Mouse (Mus musculus): Measurements from ENCODE around the gene Usp30.

DNA sequence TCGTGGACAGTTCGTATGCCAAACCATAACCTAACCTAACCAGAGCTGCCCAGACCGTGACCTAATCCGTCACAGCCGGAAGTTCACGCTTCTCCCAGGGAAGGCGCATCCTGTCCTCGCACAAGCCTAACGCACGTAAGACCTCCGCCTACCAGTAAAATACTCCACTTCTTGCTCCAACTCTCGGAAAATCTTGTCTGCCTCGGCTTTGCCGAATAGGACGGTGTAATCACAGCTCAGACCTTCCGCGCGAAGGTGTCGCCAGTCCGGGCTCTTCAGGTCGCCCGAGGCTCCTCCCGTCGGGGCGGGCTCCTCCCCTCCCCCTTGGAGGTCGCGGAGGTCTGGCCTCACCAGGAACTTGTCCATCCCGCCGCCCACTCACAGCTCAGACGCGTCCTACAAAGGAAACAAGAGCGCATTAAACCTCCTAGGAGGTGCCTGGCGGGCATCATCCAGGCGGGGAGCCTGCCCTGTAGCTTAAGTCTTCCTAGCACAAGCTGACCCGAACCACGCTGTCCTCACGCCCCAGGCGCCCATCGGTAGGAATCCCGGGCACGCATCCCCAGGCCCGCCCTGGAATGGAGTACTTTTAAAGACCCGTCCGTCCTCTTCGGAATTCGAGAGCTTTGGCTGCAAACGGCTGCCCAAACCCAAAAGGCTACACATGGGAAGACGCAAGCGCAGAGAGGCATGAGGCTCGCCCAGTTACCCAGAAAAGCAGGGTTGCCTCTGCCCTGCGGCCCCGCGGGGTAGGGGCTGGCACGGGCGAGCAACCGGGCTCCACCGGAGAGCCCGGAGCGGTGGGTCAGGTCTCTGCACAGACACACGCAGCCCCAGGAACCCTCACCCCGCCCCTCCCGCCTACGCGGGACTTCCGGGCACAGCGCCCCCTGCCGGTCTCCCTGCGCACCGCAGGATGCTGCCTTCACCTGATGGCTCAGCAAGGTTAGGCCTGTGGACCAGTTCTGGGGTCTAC lies 62.4 kb downstream of the Usp30 start, which contains the start of gene Alkbh2:
- TF ChIP-seq MAZ (IDR thresholded peaks at IDR 0.05; ENCODE audit: low read depth, low read length) = peak; percentile 94
- peak; percentile 76 to 83 (median 77) for TF ChIP-seq CTCF (IDR thresholded peaks at IDR 0.05 in 2 of 3, conservative IDR thresholded peaks at IDR 0.05 in 1 of 3; ENCODE audit: control insufficient read depth in 1 of 3, insufficient read depth in 1 of 3, low read depth in 2 of 3, low read length in 3 of 3, poor library complexity in 1 of 3, severe bottlenecking in 1 of 3)
- TF ChIP-seq GABPA (IDR thresholded peaks at IDR 0.05; ENCODE audit: low read depth, low read length) = no peak

All from MEL (cell line).